Mouse (Mus musculus) kidney, adult 2 months (tissue): ENCODE data around the gene Sema3a.

Source experiments
- CTCF ChIP-seq: fragments of 200-500 bp; conservative IDR thresholded peaks from 2 replicates; pipeline ENCODE4 v1.5.1; 2011; ENCODE audit warnings: low read depth, mild to moderate bottlenecking, control low read depth, low read length, moderate library complexity, mixed read lengths; ENCODE audit not compliant: insufficient read depth, insufficient read length
- POLR2A ChIP-seq: fragments of 200-500 bp; IDR thresholded peaks from one replicate; pipeline ENCODE4 v1.6.1; 2011; ENCODE audit warnings: low read depth, low read length, control low read depth

DNA sequence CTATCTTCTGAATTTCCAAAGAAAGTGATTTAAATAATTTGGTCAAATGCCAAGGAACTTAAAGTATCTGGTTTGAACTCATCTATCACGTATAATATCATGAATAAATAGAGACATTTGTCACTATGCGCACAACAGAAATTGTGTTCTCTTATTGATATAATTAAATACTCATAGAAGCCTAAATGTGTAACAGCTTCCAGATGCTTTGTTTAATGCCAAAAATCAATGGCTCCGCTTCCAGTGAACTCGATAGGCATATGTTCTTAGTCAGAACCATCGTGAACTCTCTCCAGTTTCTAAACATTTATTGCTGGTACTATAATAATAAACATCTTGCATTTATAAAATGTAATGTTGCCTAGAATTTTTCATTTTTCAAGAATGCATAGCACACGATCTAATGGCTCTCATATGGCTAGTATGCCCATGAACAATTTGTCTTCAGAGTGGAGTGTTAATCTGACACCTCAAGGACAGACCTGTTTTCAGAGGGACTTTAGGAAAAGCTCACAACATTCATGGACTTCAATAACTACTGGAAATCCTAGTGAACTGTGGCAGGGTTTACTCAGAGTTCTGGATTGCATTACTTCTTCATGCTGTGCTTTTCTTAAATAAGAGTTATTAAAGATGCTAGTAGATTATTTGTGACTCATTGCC is 40.3 kb upstream of the Sema3a start:
- no peak for TF ChIP-seq CTCF
- TF ChIP-seq POLR2A, result no peak
